Mouse (Mus musculus) stomach, postnatal 0 days (tissue): ENCODE results near the gene Rbbp8nl.

Experiments
- CTCF ChIP-seq: IDR thresholded peaks from 2 replicates; pipeline ENCODE4 v1.5.1; 2016; ENCODE audit warnings: antibody characterized with exemption, low read depth, mild to moderate bottlenecking, moderate library complexity
- EP300 ChIP-seq: optimal IDR thresholded peaks from 2 replicates; pipeline ENCODE3; 2016; ENCODE audit warnings: antibody characterized with exemption

GRCm38 (mm10) chr2:180274523-180274922 is 15.2 kb downstream of the Rbbp8nl start:
- TF ChIP-seq EP300 (no peak), CTCF (no peak)
